In genomic region chr9:37145151-37145615, GRCm38 (mm10) we compare ENCODE assay signal across 8 mouse cellular contexts. TPM values are rescaled to one million over a fixed set of nuclear protein-coding genes. Genes with fewer than 3 reads are reported as not detected.
A peak's percentile ranks its signal among the peaks of the same experiment; 100 is the strongest.
DNase-seq lines count a peak whose midpoint lies in the region; ATAC-seq lines count a peak whose summit lies in the region.

No protein-coding gene starts in this region.

- H3K4me3 ChIP-seq in embryonic facial prominence, embryonic 14.5 days (ENCODE audit: low read depth, low read length) = peak overlapping the region; percentile 76
- H3K4me3 ChIP-seq in hindbrain, embryonic 10.5 days = peak overlapping the region; percentile 95
- peak overlapping the region; percentile 68 for H3K4me3 ChIP-seq in limb, embryonic 15.5 days
- peak overlapping the region; percentile 53 for H3K4me3 ChIP-seq in midbrain, embryonic 15.5 days

- H3K36me3 ChIP-seq in embryonic facial prominence, embryonic 14.5 days (ENCODE audit: control insufficient read depth, insufficient read depth, low read length) = no peaks in the 10 kb centered on the region
- no peaks in the 10 kb centered on the region for H3K36me3 ChIP-seq in hindbrain, embryonic 10.5 days
- no peaks in the 10 kb centered on the region for H3K36me3 ChIP-seq in limb, embryonic 15.5 days
- H3K36me3 ChIP-seq in midbrain, embryonic 15.5 days (replicated peaks) = no peaks in the 10 kb centered on the region

- H3K9ac ChIP-seq in embryonic facial prominence, embryonic 14.5 days (ENCODE audit: low read depth, low read length) = peak overlapping the region; percentile 90
- H3K9ac ChIP-seq in limb, embryonic 15.5 days = peak overlapping the region; percentile 76
- peak overlapping the region; percentile 68 for H3K9ac ChIP-seq in midbrain, embryonic 15.5 days

- peak overlapping the region; percentile 93 for H3K4me2 ChIP-seq in embryonic facial prominence, embryonic 14.5 days (ENCODE audit: low read depth, low read length)
- H3K4me2 ChIP-seq in limb, embryonic 15.5 days = peak overlapping the region; percentile 96
- H3K4me2 ChIP-seq in midbrain, embryonic 15.5 days = peak overlapping the region; percentile 94

- H3K4me1 ChIP-seq in embryonic facial prominence, embryonic 14.5 days (ENCODE audit: control insufficient read depth, insufficient read depth, low read length) = peaks cover 45% of the 10 kb centered on the region
- peaks cover 65% of the 10 kb centered on the region for H3K4me1 ChIP-seq in hindbrain, embryonic 10.5 days (replicated peaks)
- H3K4me1 ChIP-seq in limb, embryonic 15.5 days = peaks cover 58% of the 10 kb centered on the region
- H3K4me1 ChIP-seq in midbrain, embryonic 15.5 days = peaks cover 59% of the 10 kb centered on the region

- DNase-seq in cerebellum, adult 11 months = peak; percentile 37
- no peak for DNase-seq in cerebellum, adult 8-10 months
- peak; percentile 42 for DNase-seq in R1 (ENCODE audit: low read depth, low spot score)
- DNase-seq in embryonic facial prominence, embryonic 14.5 days (ENCODE audit: low spot score) = no peak
- DNase-seq in hindbrain, embryonic 10.5 days (ENCODE audit: low spot score) = peak; percentile 63
- DNase-seq in thymus, postnatal 36 days = no peak

- no peak for ATAC-seq in embryonic facial prominence, embryonic 14.5 days (ENCODE audit: low read depth)
- no peak for ATAC-seq in limb, embryonic 15.5 days (ENCODE audit: insufficient number of reproducible peaks, low FRiP score, low TSS enrichment, low read depth)
- ATAC-seq in midbrain, embryonic 15.5 days (replicated peaks) = no peak

- H3K9me3 ChIP-seq in embryonic facial prominence, embryonic 14.5 days (ENCODE audit: control insufficient read depth, low read length) = no peaks in the 10 kb centered on the region
- H3K9me3 ChIP-seq in hindbrain, embryonic 10.5 days = no peaks in the 10 kb centered on the region
- no peaks in the 10 kb centered on the region for H3K9me3 ChIP-seq in limb, embryonic 15.5 days
- H3K9me3 ChIP-seq in midbrain, embryonic 15.5 days = no peaks in the 10 kb centered on the region

- under 1% methylated on average over 26 of the region's 26 CpGs for WGBS in embryonic facial prominence, embryonic 14.5 days
- WGBS in hindbrain, embryonic 10.5 days = under 1% methylated on average over 26 of the region's 26 CpGs
- 3% methylated on average over 26 of the region's 26 CpGs for WGBS in limb, embryonic 15.5 days
- WGBS in midbrain, embryonic 15.5 days = under 1% methylated on average over 26 of the region's 26 CpGs

- H3K27ac ChIP-seq in embryonic facial prominence, embryonic 14.5 days (replicated peaks; ENCODE audit: low read depth, low read length) = peak overlapping the region; percentile 97
- peak overlapping the region; percentile 99 for H3K27ac ChIP-seq in hindbrain, embryonic 10.5 days
- peak overlapping the region; percentile 95 for H3K27ac ChIP-seq in limb, embryonic 15.5 days
- H3K27ac ChIP-seq in midbrain, embryonic 15.5 days = peak overlapping the region; percentile 95

- H3K27me3 ChIP-seq in embryonic facial prominence, embryonic 14.5 days (replicated peaks; ENCODE audit: control insufficient read depth, insufficient read depth, low read length) = peaks cover 31% of the 10 kb centered on the region
- peaks cover 5% of the 10 kb centered on the region; the same call in 1 of the 2 replicates for H3K27me3 ChIP-seq in hindbrain, embryonic 10.5 days (ENCODE audit: insufficient read depth, poor library complexity, severe bottlenecking)
- H3K27me3 ChIP-seq in limb, embryonic 15.5 days = peaks cover 69% of the 10 kb centered on the region
- H3K27me3 ChIP-seq in midbrain, embryonic 15.5 days (replicated peaks) = no peaks in the 10 kb centered on the region

RNA-seq across cellular contexts. Expression of gene Pknox2, which starts 2.0 kb away (rescaled TPM):
- polyA plus RNA-seq in embryonic facial prominence, embryonic 14.5 days (2014; fragmentation: Nextera tagmentation; extraction: Ambion mirVana) = 9.5 and 10.6 TPM in 2 replicates
- polyA plus RNA-seq in hindbrain, embryonic 10.5 days (2016; fragmentation: Nextera tagmentation; extraction: Ambion mirVana) = 35.0 and 40.3 TPM in 2 replicates
- 8.1 and 8.7 TPM in 2 replicates for polyA plus RNA-seq in limb, embryonic 15.5 days (2015; fragmentation: Nextera tagmentation; extraction: Ambion mirVana)
- polyA plus RNA-seq in midbrain, embryonic 15.5 days (2015; fragmentation: Nextera tagmentation; extraction: Ambion mirVana) = 31.6 and 35.0 TPM in 2 replicates

Comparison
In these comparisons a context has a peak if more than half of its experiments do, and no peak if none do; other contexts are left out.
1. DNase-seq: peak in cerebellum, adult 11 months (single experiment), R1 (single experiment) and hindbrain, embryonic 10.5 days (single experiment); none in cerebellum, adult 8-10 months (single experiment), embryonic facial prominence, embryonic 14.5 days (single experiment) and thymus, postnatal 36 days (0 of 2).
2. Peak in every context shown above with its lines, with median percentiles within 50 percentile points of each other: H3K27ac ChIP-seq, H3K4me2 ChIP-seq, H3K4me3 ChIP-seq and H3K9ac ChIP-seq.